Mouse (Mus musculus): Measurements from ENCODE around the gene Psg26. TPM values are rescaled to one million over a fixed set of nuclear protein-coding genes. Genes with fewer than 3 reads are reported as not detected.
A peak's percentile ranks its signal among the peaks of the same experiment; 100 is the strongest.
"Not testable (repeated sequence)": the region's sequence is repeated elsewhere in the genome, so short reads cannot be mapped to it uniquely, and the experiment has no call there.

The Psg26 gene
- not detected in 2 replicates for total RNA-seq (2021)
- long read RNA-seq, result 0 reads

- no peak for DNase-seq
These were observed at the start of gene Psg26 for GRCm38 (mm10) chr7:18484077-18484476. Gene Psg26 (minus strand): TSS chr7:18484177.

DNA sequence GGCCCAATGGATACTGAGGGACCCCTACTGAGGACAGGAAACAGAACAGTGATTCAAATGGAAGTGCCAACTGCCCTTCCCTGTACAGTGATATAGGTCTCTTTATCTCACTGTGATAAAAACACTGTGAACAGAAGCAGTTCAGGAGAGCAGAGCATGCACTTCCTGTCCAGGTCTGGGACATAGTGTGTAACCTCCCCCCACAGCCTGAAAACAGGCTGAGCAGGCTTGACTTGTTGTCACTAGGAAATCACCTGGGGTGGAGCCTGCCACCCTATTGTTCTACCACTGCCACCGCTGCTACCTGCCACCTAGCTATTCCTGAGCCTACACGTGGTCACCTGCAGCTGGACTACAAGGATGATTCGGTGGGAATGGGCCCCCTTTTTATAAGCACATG is 49.4 kb upstream of the Psg26 start:
- no peak for DNase-seq

DNA sequence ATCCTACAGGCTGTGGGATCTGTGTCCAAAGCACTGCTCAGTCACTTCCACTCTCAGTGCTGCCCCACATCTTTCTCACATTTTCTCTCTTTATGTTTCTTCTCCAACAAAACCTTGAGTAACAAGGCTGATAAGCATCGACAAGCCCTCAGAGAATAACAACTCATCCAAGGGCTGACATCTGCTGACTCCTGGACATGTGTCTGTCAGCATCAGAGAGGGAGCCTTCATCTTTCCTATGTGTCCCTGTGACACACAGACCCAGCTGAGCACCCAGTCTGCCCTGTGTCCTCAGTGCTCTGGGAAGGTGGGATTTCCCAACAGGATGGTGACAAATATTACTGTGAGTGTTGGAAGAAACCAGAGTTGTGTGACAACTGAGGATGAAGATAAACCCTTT is 48.2 kb upstream of the Psg26 start, which contains the start of gene Psg25:
Gene Psg25 (minus strand): TSS at position 101 of the 400 bp plus-strand sequence.
- DNase-seq, result no peak

DNA sequence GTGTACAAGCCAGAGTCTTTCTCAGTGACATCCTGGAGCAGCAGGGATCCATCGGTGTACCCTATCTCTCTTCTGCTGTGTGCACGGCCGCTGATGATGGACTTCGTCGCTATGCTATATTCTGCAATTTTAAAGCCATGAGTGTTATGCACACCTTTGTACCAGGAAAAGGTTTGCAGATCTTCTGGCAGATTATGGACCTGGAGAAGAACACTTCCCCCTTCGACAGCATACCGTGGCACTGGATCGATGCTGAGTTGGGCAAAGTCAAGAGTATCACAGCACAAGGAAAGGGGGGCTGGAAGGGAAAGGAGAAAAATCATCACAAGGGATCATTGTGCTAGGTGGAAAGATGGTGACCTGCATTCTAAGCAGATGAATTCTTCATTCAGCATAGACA is 40.7 kb upstream of the Psg26 start:
- DNase-seq, result no peak

DNA sequence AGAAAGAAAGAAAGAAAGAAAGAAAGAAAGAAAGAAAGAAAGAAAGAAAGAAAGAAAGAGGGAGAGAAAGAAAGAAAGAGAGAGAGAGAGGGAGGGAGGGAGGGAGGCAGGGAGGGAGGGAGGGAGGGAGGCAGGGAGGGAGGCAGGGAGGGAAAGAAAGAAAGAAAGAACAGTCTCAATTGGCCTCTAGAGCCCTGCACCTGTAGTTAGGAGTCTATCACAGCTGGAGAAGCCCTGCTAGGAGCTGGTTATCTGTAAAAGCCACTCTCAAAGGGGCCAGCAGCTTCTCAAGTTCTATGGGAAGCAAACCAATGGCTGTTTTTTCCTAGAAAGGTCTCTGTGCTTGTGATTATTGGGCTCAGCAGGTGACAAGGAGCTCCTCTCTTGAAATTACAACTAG is 28.9 kb upstream of the Psg26 start:
- DNase-seq, result not testable (repeated sequence)

GRCm38 (mm10) chr7:18512417-18512816 is 28.4 kb upstream of the Psg26 start:
- DNase-seq, result not testable (repeated sequence)

- peak; percentile 3 for DNase-seq
These were observed 27.5 kb upstream of the Psg26 start for GRCm38 (mm10) chr7:18511479-18511878.

- not testable (repeated sequence) for DNase-seq
These were observed 52.0 kb downstream of the Psg26 start, which contains the start of gene Psg28 for GRCm38 (mm10) chr7:18431941-18432340. Gene Psg28 (minus strand): TSS chr7:18432041.

Other genes starting within 250 kb of the Psg26 start
- gene Mill1, start 238.8 kb downstream of the Psg26 start, total RNA-seq (2021), result not detected in 2 replicates
- gene Psg18, start 129.2 kb downstream of the Psg26 start, total RNA-seq (2021), result not detected in 2 replicates
- not detected in 2 replicates for gene Psg28, start 52.1 kb downstream of the Psg26 start, total RNA-seq (2021)
- gene Psg25, start 48.1 kb upstream of the Psg26 start, total RNA-seq (2021), result not detected in 2 replicates
- not detected in 2 replicates for gene Psg27, start 83.1 kb upstream of the Psg26 start, total RNA-seq (2021)
- not detected in 2 replicates for gene Psg23, start 132.3 kb upstream of the Psg26 start, total RNA-seq (2021)
- gene Psg21, start 172.5 kb upstream of the Psg26 start, total RNA-seq (2021), result not detected in 2 replicates
- gene Psg20, start 202.0 kb upstream of the Psg26 start, total RNA-seq (2021), result not detected in 2 replicates
- not detected in 2 replicates for gene Psg22, start 233.9 kb upstream of the Psg26 start, total RNA-seq (2021)

Measured in adrenal gland, postnatal 25 days (tissue).